Mouse (Mus musculus) liver, postnatal 0 days (tissue): ENCODE results near the gene Toporsl. TPM values are rescaled to one million over a fixed set of nuclear protein-coding genes. Genes with fewer than 3 reads are reported as not detected.

Experiments used
- ATAC-seq: fragments of 200-750 bp; cut with Nextera tagmentation; 2 replicates; pipeline ENCODE4 v1.8.0; 2017; ENCODE audit warnings: mild to moderate bottlenecking, moderate library complexity
- DNase-seq: peaks from one replicate; pipeline ENCODE4 v3.0.0-alpha.2; 2016
- H3K27ac ChIP-seq: fragments of 300-500 bp; sonication (generic); 2 replicates; pipeline ENCODE4 v1.5.1; 2014; ENCODE audit warnings: antibody characterized with exemption, moderate library complexity, mild to moderate bottlenecking, low read depth
- H3K27me3 ChIP-seq: fragments of 300-500 bp; sonication (generic); 2 replicates; pipeline ENCODE4 v1.6.1; 2014; ENCODE audit warnings: low read length, control low read depth, mixed read lengths; ENCODE audit not compliant: insufficient read depth
- H3K36me3 ChIP-seq: fragments of 300-500 bp; sonication (generic); replicated peaks from 2 replicates; pipeline ENCODE4 v1.6.1; 2014; ENCODE audit warnings: mild to moderate bottlenecking, control low read depth, low read length, moderate library complexity, mixed read lengths; ENCODE audit not compliant: insufficient read depth
- H3K4me1 ChIP-seq: fragments of 300-500 bp; sonication (generic); 2 replicates; pipeline ENCODE4 v1.6.1; 2014; ENCODE audit warnings: antibody characterized with exemption, mild to moderate bottlenecking, control low read depth; ENCODE audit not compliant: insufficient read depth
- H3K4me2 ChIP-seq: fragments of 300-500 bp; sonication (generic); 2 replicates; pipeline ENCODE4 v1.6.1; 2014; ENCODE audit warnings: low read depth, mild to moderate bottlenecking, low read length, moderate library complexity, mixed read lengths
- H3K4me3 ChIP-seq: fragments of 300-500 bp; sonication (generic); 2 replicates; pipeline ENCODE4 v1.5.1; 2014; ENCODE audit warnings: low read depth, low read length
- H3K9ac ChIP-seq: fragments of 300-500 bp; sonication (generic); replicated peaks from 2 replicates; pipeline ENCODE4 v1.6.1; 2014; ENCODE audit warnings: mild to moderate bottlenecking, moderate library complexity
- H3K9me3 ChIP-seq: fragments of 300-500 bp; sonication (generic); 2 replicates; pipeline ENCODE4 v1.6.1; 2016; ENCODE audit warnings: mild to moderate bottlenecking, control low read depth, low read length, mixed read lengths
- CTCF ChIP-seq: sonication (generic); IDR thresholded peaks from 2 replicates; pipeline ENCODE4 v1.5.1; 2016; ENCODE audit warnings: antibody characterized with exemption, low read depth
- EP300 ChIP-seq: IDR thresholded peaks from 2 replicates; pipeline ENCODE4 v1.6.1; 2016; ENCODE audit warnings: antibody characterized with exemption, low read depth, mild to moderate bottlenecking
- WGBS: fragments of 180-500 bp; shearing (Covaris S2); extraction: QIAGEN DNeasy Blood & Tissue Kit; methylation state at CpG from one replicate; pipeline ENCODE4 v1.1.7; 2014; ENCODE audit not compliant: insufficient replicate concordance; 5-methylcytosine and 5-hydroxymethylcytosine counted together
- polyA plus RNA-seq: library from polyadenylated mRNA; unstranded; fragments of >200 nt; fragmentation: Nextera tagmentation; extraction: Ambion mirVana; gene quantifications from 2 replicates; pipeline ENCODE4 v1.2.1, GENCODE M21; 2015

Toporsl gene
- polyA plus RNA-seq, 1 experiment from 2014 or later: not detected

DNA sequence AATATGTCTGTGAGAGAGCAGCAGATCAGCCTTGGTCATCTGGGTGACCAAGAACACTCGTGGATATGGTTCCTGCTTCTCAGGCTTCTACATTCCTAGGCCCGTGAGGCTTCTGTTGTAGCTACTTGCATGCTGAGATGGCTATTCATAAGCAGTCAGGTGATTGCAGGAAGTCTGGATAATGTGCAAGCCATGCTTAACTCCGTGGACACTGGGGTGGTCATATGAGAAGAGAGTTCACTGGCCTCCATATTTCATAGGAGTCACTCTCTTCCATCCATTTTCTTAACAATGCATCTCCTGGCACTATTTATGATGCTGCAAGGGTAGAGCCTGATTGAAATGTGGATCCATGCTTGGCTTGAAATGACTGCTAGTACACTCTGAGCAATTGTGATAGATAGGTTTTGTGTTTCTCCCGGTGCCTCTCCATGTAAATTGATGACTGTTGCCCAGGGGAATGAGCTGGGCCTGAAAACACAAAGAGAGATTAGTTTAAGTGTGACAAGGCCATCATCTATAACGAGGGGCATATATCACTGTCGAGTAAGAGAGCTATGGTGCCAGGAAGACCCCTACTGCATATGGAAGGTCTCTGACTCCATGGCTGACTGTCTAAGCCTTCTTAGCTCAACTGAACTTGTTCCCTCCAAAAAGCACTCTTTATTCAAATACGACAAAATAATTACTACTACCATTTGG lies 2.3 kb downstream of the Toporsl start:
- Histone ChIP-seq H3K4me1 (no peaks in the 10 kb centered on the region), H3K4me2 (no peak overlapping the region), H3K27me3 (no peaks in the 10 kb centered on the region), H3K9me3 (no peaks in the 10 kb centered on the region), H3K36me3 (no peaks in the 10 kb centered on the region), H3K4me3 (no peak overlapping the region), H3K9ac (no peak overlapping the region), H3K27ac (no peak overlapping the region)
- ATAC-seq (no peak), DNase-seq (no peak)
- WGBS: 67% methylated on average over 7 of the region's 7 CpGs
- no peak for TF ChIP-seq EP300
- TF ChIP-seq CTCF: no peak

DNA sequence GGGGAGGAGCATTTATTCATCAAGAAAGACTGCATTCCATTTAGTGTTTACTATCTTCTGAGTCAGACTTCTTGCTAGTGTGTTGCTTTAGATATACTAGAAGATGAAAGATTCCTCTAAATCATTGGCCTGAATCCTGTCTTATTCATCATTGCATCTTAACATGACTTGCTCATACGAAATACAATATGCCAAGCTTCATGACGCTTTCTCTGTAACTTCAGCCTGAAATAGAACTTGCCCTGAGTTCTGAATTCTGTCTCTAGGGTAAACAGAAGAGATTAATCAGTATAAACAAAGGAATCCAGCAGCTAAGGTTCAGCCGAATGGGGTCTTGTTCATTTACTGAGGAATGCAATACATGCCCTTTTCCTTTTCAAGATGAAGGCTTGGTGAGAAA lies 10.8 kb downstream of the Toporsl start:
- H3K9ac ChIP-seq: no peak overlapping the region
- H3K36me3 ChIP-seq: no peaks in the 10 kb centered on the region
- H3K27me3 ChIP-seq: no peaks in the 10 kb centered on the region
- 59% methylated on average over 3 of the region's 3 CpGs for WGBS
- TF ChIP-seq EP300 (no peak), CTCF (no peak)
- H3K27ac ChIP-seq: no peak overlapping the region
- H3K4me1 ChIP-seq: no peaks in the 10 kb centered on the region
- no peak for ATAC-seq
- DNase-seq: no peak
- H3K4me2 ChIP-seq: no peak overlapping the region
- H3K9me3 ChIP-seq: no peaks in the 10 kb centered on the region
- H3K4me3 ChIP-seq: no peak overlapping the region

DNA sequence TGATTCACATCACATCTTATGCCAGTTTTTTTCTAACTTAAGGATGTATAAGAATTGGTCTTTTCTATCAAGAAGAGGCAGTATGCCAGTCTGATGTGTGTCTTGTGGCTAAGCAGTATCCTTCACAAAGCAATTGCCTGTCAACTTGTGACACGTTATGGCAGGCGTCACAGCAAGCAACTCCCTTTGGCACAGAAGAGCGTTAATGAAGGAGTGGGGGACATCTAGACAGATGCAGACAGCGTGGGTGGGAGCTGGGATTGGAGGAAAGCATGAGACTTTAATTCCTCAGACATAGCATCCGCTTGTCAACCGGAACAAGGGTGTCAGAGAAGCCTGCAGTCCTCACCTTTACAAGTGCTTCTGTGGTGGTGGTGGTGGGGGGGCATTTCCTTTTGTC lies 38.9 kb downstream of the Toporsl start:
- no peak overlapping the region for H3K4me3 ChIP-seq
- no peaks in the 10 kb centered on the region for H3K9me3 ChIP-seq
- ATAC-seq (no peak), DNase-seq (no peak)
- no peak overlapping the region for H3K27ac ChIP-seq
- 70% methylated on average over 6 of the region's 6 CpGs for WGBS
- TF ChIP-seq CTCF: no peak
- no peak for TF ChIP-seq EP300
- no peak overlapping the region for H3K9ac ChIP-seq
- no peaks in the 10 kb centered on the region for H3K4me1 ChIP-seq
- no peak overlapping the region for H3K4me2 ChIP-seq
- H3K27me3 ChIP-seq: no peaks in the 10 kb centered on the region
- no peaks in the 10 kb centered on the region for H3K36me3 ChIP-seq

DNA sequence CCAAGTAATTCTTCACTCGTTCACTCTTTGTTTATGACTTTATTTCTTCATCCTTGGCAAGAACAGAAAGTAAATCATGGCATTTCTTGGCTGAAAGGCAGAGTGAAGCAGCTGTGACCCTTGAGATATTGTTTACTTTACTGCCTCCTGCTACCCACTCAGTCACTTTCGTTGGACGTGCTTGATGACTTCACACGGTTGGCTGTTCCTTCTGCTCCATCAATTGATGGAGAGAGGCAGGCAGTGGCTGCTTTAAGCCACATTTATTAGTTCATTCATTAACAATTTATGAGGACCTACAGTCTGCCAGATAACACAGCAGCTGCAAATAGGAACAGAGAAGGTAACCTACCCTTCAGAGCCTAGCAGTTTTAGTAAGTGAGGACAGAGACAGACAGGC lies 51.7 kb downstream of the Toporsl start:
- H3K4me2 ChIP-seq: no peak overlapping the region
- H3K27ac ChIP-seq: no peak overlapping the region
- DNase-seq: no peak
- no peak overlapping the region for H3K9ac ChIP-seq
- TF ChIP-seq EP300 (no peak), CTCF (no peak)
- ATAC-seq: no peak
- 62% methylated on average over 4 of the region's 4 CpGs for WGBS
- H3K36me3 ChIP-seq: no peaks in the 10 kb centered on the region
- H3K4me3 ChIP-seq: no peak overlapping the region
- H3K4me1 ChIP-seq: no peaks in the 10 kb centered on the region
- no peaks in the 10 kb centered on the region for H3K27me3 ChIP-seq
- H3K9me3 ChIP-seq: no peaks in the 10 kb centered on the region

DNA sequence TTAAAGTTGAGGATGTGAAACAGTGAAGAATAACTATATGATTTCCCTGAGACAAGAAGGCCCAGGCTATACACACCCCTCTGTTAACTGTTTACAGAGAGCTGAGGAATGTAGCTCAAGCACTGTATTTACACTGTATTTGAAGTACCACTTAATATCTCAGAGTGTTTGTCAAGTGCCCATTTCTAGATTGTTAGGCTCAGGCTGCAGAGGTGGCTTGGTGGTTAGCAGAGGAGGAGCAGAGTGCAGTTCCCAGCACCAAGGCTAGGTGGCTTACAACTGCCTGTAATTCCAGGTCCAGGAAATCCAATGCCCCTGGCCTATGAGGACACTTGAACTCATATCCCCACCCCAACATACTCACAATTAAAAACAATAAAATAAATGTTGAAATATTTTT lies 63.6 kb downstream of the Toporsl start:
- H3K4me2 ChIP-seq: no peak overlapping the region
- no peak for TF ChIP-seq EP300
- TF ChIP-seq CTCF: no peak
- no peaks in the 10 kb centered on the region for H3K27me3 ChIP-seq
- ATAC-seq (no peak), DNase-seq (no peak)
- no peaks in the 10 kb centered on the region for H3K4me1 ChIP-seq
- no peak overlapping the region for H3K4me3 ChIP-seq
- H3K36me3 ChIP-seq: no peaks in the 10 kb centered on the region
- H3K9ac ChIP-seq: no peak overlapping the region
- no peaks in the 10 kb centered on the region for H3K9me3 ChIP-seq
- no peak overlapping the region for H3K27ac ChIP-seq

DNA sequence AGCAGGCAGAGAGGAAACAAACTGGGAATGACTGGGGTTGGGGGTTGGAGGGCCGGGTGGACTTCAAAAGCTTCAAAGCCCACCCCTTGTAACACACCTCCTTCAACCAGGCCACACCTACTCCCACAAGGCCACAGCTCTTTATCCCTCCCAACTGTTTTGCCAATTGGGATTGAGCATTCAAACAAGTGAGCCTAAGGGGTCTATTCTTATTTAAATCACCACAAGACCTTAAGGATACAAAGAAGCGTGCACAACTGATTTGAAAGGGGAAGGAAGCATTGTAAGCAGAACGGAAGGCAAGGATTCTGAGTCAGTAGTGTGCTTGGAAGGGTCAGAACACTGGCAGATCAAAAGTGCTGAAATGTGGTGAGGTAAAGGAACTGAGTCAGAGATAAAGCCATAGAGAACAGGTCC lies 64.6 kb downstream of the Toporsl start:
- Histone ChIP-seq H3K9me3 (no peaks in the 10 kb centered on the region), H3K4me3 (no peak overlapping the region), H3K27me3 (no peaks in the 10 kb centered on the region), H3K27ac (no peak overlapping the region), H3K4me2 (no peak overlapping the region), H3K9ac (no peak overlapping the region), H3K4me1 (no peaks in the 10 kb centered on the region), H3K36me3 (no peaks in the 10 kb centered on the region)
- WGBS: 15% methylated on average over 3 of the region's 3 CpGs
- ATAC-seq (peak; percentile 74), DNase-seq (no peak)
- TF ChIP-seq EP300: peak; percentile 46; the same call in 1 of the 2 replicates
- no peak for TF ChIP-seq CTCF
